Mouse (Mus musculus): Measurements from ENCODE around the gene Kcne3. TPM values are rescaled to one million over a fixed set of nuclear protein-coding genes. Genes with fewer than 3 reads are reported as not detected.

Kcne3 gene
- polyA plus RNA-seq, 1 experiment from 2014 or later, result 1.7 TPM

DNA sequence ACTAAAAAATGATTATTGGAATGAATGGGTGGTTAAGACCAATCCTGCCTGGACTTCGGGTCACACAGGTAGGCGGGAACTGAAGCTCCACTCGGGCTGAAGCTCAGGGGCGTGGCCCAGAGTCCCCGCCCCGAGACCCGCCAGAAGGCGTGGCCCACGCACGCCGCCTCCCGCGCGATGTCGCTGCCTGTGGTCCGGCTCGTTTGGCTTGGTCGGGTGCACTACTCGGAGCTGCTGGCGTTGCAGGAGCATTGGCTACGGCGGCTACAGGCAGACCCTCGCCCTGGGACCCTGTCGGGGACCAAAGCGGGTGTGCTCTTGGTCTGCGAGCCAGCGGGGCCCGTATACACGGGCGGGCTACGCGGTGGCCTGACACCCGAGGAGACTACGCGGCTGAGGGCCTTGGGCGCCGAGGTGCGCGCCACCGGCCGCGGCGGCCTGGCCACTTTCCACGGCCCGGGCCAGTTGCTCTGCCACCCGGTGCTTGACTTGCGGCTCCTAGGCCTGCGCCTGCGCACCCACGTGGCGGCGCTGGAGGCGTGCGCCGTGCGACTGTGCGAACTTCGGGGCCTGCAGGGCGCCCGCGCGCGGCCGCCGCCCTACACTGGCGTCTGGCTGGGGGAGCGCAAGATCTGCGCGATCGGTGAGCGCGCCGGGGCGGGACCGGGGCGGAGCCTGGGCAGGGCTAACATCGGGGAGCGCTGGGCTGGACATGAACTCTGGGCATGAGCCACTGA lies 17.0 kb upstream of the Kcne3 start, which contains the start of gene Lipt2:
Gene Lipt2, plus strand, starts transcription at position 173 of the 737 bp plus-strand sequence.
- H3K36me3 ChIP-seq, result no peaks in the 10 kb centered on the region
- H3K27me3 ChIP-seq, result peaks cover 8% of the 10 kb centered on the region; the same call in 1 of the 2 replicates
- peak within 1 kb of the TSS; percentile 82 for H3K4me2 ChIP-seq (replicated peaks)
- H3K4me1 ChIP-seq (replicated peaks), result peaks cover 5% of the 10 kb centered on the region
- H3K27ac ChIP-seq, result peak within 1 kb of the TSS; percentile 90
- H3K9ac ChIP-seq (replicated peaks), result peak within 1 kb of the TSS; percentile 83
- WGBS, result under 1% methylated on average over 78 of the region's 78 CpGs
- ATAC-seq, result peak; percentile 99
- H3K4me3 ChIP-seq (replicated peaks), result peak within 1 kb of the TSS; percentile 79
- H3K9me3 ChIP-seq, result no peaks in the 10 kb centered on the region

DNA sequence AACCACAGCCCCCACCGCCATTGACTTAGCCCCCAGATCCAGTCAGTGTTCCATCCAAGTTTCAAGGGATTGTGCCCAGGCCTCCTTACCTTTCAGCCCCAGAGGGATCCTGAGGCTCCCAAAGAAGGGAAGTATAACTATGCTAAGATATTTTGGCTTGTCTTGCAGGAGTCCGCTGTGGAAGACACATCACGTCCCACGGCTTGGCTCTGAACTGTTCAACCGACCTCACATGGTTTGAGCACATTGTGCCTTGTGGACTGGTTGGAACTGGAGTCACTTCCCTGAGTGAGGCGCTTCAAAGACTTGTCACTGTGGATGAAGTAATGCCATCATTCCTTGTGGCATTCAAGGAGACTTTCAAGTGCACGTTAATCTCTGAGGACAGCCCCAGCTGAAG lies 16.3 kb upstream of the Kcne3 start:
- peaks cover 8% of the 10 kb centered on the region; the same call in 1 of the 2 replicates for H3K27me3 ChIP-seq
- no peaks in the 10 kb centered on the region for H3K36me3 ChIP-seq
- H3K4me3 ChIP-seq (replicated peaks), result peak overlapping the region; percentile 79
- peak overlapping the region; percentile 83 for H3K9ac ChIP-seq (replicated peaks)
- H3K27ac ChIP-seq, result peak overlapping the region; percentile 90
- peak overlapping the region; percentile 82 for H3K4me2 ChIP-seq (replicated peaks)
- no peaks in the 10 kb centered on the region for H3K9me3 ChIP-seq
- ATAC-seq, result peak; percentile 12; the same call in 1 of the 2 replicates
- WGBS, result 70% methylated on average over 7 of the region's 7 CpGs
- peaks cover 5% of the 10 kb centered on the region for H3K4me1 ChIP-seq (replicated peaks)

DNA sequence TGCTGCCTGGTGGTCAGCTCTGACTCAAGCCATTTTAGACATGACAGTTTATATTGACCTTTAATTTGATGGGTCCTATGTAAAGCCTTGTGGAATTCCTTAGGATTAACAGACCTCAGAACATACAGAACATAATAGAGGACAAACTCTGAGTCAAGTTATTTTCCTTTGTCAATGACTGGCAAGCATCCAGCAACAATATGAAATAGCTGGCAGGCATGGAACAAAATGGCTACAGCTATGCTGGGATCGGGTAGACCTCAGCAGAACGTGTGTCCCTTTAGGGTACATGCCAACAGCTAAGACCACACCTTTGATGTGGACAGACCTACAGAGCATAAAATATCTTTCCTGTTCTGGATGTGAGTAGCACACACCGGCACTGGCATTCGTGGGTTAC lies 12.8 kb upstream of the Kcne3 start:
- WGBS, result 91% methylated on average over 4 of the region's 4 CpGs
- Histone ChIP-seq H3K27ac (no peak overlapping the region), H3K36me3 (no peaks in the 10 kb centered on the region), H3K9ac (replicated peaks) (no peak overlapping the region), H3K4me1 (replicated peaks) (peaks cover 5% of the 10 kb centered on the region), H3K27me3 (0 out of 2 replicates have a peak, but pooled peaks cover under 1% of the 10 kb centered on the region), H3K4me3 (replicated peaks) (no peak overlapping the region), H3K9me3 (no peaks in the 10 kb centered on the region), H3K4me2 (replicated peaks) (no peak overlapping the region)
- ATAC-seq, result no peak

DNA sequence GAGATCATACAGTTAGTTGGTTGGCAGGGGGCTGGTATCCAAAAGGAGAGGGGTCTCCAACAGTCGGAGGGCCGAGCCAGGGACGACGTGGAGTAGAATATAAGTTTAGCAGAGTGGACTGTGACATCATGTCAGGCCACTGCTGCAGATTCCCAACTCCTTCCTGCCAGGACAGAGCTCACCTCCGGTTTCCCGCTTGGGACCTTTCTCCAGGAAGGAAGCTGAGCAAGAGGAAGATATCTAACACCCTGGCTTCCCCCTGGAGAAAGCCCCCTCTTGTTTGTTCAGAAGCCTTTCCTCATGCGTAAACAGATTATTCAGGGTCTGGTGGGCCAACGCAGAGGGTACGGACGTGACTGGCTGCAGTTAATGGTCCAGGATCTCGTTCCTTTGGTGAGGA lies 7.6 kb upstream of the Kcne3 start:
- Histone ChIP-seq H3K27me3 (no peaks in the 10 kb centered on the region), H3K36me3 (no peaks in the 10 kb centered on the region), H3K4me1 (replicated peaks) (no peaks in the 10 kb centered on the region), H3K4me3 (replicated peaks) (no peak overlapping the region), H3K27ac (no peak overlapping the region), H3K4me2 (replicated peaks) (no peak overlapping the region), H3K9me3 (no peaks in the 10 kb centered on the region), H3K9ac (replicated peaks) (no peak overlapping the region)
- WGBS, result 81% methylated on average over 11 of the region's 11 CpGs
- no peak for ATAC-seq

DNA sequence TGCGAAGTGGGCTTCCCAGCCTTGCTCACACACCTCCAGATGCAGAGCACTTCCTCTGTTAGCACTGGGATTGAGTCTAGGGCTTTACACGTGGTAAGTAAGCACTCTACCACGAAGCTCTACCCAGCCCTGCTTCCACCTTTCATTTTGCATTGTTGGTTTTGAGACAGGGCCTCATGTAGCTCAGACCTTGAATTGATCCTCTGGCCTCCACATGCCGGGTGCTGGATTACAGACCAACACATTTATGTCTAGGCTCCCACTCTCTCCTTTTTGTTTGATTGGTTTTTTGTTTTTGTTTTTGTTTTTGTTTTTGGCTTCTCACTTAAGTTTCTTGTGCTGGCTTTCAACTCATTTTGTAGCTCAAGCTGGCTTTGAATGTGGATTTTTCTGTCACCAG lies 5.5 kb upstream of the Kcne3 start:
- no peaks in the 10 kb centered on the region for H3K4me1 ChIP-seq (replicated peaks)
- H3K27me3 ChIP-seq, result 0 out of 2 replicates have a peak, but pooled peaks cover 3% of the 10 kb centered on the region
- WGBS, result 69% methylated on average over 4 of the region's 4 CpGs
- H3K36me3 ChIP-seq, result no peaks in the 10 kb centered on the region
- H3K9ac ChIP-seq (replicated peaks), result no peak overlapping the region
- no peak for ATAC-seq
- no peak overlapping the region for H3K4me2 ChIP-seq (replicated peaks)
- H3K4me3 ChIP-seq (replicated peaks), result no peak overlapping the region
- H3K27ac ChIP-seq, result no peak overlapping the region
- no peaks in the 10 kb centered on the region for H3K9me3 ChIP-seq

DNA sequence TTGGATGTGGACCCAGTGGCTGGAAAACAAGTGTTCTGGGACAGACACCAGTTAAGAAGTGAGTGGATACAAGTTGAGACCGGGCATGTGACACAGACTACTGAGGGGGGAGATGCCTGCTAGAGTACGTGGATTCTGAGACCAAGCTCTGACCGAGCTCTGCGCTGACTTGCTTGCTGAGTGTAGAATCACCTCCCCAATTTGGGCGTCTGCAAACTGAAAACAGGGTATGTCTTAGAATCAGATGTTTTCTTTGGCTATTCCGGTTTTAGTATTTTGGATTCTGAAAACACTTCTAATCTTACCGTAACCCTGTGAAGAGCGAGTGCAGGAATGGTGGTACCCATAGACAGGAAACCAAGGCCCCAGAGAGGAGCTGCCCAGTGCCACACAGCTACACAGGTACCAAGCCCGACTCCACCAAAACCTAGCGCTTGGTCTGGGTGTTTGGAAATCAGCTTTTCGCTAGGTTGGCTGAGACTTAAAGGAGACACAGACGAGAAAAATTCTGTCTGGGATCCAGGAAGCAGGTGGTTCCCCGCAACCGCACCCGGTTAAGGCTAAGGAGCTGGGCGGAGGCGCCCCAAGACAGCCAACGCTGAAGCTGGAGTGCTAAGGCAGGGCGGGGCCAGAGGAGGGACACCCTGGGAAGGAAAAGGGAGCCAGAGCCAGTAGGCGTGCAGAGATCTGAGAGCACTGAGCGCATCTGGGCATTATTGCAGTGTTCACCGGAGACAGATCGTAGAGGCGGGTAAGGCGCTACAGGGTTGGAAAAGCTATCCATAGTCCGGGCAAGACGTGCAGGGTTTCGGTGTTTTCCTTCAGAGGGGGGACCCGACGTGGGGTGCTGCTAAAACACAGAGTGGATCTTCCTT lies 2.0 kb downstream of the Kcne3 start:
- Histone ChIP-seq H3K9ac (replicated peaks) (peak overlapping the region; percentile 21; the same call in 1 of the 2 replicates), H3K36me3 (no peaks in the 10 kb centered on the region), H3K27me3 (peaks cover 60% of the 10 kb centered on the region), H3K4me2 (replicated peaks) (peak overlapping the region; percentile 64), H3K27ac (no peak overlapping the region), H3K4me1 (replicated peaks) (peaks cover 13% of the 10 kb centered on the region), H3K9me3 (no peaks in the 10 kb centered on the region), H3K4me3 (replicated peaks) (peak overlapping the region; percentile 38)
- 9% methylated on average over 30 of the region's 30 CpGs for WGBS
- peak; percentile 67 for ATAC-seq

DNA sequence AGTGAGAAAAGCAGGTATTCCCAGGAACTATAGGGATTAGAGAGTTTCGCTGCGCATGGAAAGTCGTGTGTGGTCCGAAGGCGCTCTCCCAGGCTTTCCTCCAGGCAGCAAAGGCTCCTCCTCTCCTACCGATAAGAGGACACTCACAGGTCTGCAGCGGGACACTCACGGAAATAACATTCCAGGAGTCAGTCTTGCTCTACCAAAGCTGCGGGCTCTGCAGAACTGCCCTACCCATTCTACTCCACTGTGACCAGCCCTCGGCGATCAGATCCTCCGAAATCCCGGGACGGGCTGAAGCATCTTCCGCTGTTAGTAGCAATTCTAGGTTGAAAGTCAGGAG lies 2.6 kb downstream of the Kcne3 start:
- peak overlapping the region; percentile 64 for H3K4me2 ChIP-seq (replicated peaks)
- WGBS, result 2% methylated on average over 15 of the region's 15 CpGs
- ATAC-seq, result no peak
- peak overlapping the region; percentile 38 for H3K4me3 ChIP-seq (replicated peaks)
- H3K4me1 ChIP-seq (replicated peaks), result peaks cover 13% of the 10 kb centered on the region
- no peaks in the 10 kb centered on the region for H3K36me3 ChIP-seq
- H3K27ac ChIP-seq, result no peak overlapping the region
- peak overlapping the region; percentile 21; the same call in 1 of the 2 replicates for H3K9ac ChIP-seq (replicated peaks)
- no peaks in the 10 kb centered on the region for H3K9me3 ChIP-seq
- H3K27me3 ChIP-seq, result peaks cover 60% of the 10 kb centered on the region

DNA sequence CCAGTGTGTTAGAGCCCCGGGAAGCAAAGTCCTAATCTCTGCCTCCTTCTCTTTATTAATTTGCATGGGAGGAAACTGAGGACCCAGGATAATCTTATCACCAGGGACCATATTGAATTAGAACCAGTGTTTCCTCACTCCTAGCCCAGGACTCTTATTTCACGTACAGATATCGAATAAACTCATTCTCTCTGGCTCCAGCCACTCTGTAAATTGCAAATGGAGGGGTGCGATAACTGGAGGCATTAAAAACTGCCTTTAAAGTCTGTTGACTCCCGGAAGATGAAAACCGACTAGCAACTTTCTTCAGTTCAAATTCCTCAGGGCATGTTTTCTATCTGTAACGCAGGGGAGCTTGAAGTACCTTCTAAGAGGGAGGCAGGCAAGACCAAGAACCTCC lies 3.1 kb downstream of the Kcne3 start:
- 58% methylated on average over 7 of the region's 7 CpGs for WGBS
- peaks cover 60% of the 10 kb centered on the region for H3K27me3 ChIP-seq
- no peaks in the 10 kb centered on the region for H3K9me3 ChIP-seq
- H3K4me2 ChIP-seq (replicated peaks), result peak overlapping the region; percentile 64
- H3K4me3 ChIP-seq (replicated peaks), result peak overlapping the region; percentile 38; the same call in 1 of the 2 replicates
- ATAC-seq, result no peak
- H3K9ac ChIP-seq (replicated peaks), result 0 out of 2 replicates have a peak overlapping the region, but pooled peaks have one; percentile 10
- no peaks in the 10 kb centered on the region for H3K36me3 ChIP-seq
- H3K27ac ChIP-seq, result no peak overlapping the region
- H3K4me1 ChIP-seq (replicated peaks), result peaks cover 13% of the 10 kb centered on the region

DNA sequence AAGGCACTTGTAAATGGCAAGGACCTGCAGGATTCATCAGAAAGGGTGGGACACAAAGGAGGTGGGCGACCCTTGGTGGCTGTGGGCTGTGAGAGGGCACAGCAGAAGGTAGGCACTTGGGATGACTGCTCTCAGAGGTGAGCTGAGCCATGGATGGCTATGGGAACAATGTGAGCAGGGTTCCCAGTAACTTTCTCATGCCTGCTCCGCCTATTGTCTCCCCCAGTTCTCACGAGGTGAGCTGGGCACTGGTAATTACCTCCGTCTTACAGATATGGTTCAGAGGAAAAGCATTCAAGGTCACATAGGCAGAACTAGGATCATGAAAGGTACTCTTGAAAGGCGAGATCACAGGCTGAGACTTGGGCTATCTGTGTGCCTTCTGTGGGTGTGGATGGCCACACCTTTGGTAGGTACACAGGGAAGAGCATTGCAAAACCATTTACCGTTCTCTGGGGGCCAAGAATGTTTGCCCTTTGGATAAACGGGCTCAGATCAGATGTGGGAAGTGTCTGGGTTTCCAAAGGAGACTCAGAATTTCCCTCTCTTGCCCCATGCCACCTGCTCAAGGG lies 3.6 kb downstream of the Kcne3 start:
- no peak overlapping the region for H3K4me2 ChIP-seq (replicated peaks)
- peaks cover 13% of the 10 kb centered on the region for H3K4me1 ChIP-seq (replicated peaks)
- H3K27ac ChIP-seq, result no peak overlapping the region
- no peaks in the 10 kb centered on the region for H3K9me3 ChIP-seq
- peaks cover 60% of the 10 kb centered on the region for H3K27me3 ChIP-seq
- no peak overlapping the region for H3K4me3 ChIP-seq (replicated peaks)
- no peaks in the 10 kb centered on the region for H3K36me3 ChIP-seq
- no peak for ATAC-seq
- H3K9ac ChIP-seq (replicated peaks), result no peak overlapping the region
- 70% methylated on average over 7 of the region's 7 CpGs for WGBS

DNA sequence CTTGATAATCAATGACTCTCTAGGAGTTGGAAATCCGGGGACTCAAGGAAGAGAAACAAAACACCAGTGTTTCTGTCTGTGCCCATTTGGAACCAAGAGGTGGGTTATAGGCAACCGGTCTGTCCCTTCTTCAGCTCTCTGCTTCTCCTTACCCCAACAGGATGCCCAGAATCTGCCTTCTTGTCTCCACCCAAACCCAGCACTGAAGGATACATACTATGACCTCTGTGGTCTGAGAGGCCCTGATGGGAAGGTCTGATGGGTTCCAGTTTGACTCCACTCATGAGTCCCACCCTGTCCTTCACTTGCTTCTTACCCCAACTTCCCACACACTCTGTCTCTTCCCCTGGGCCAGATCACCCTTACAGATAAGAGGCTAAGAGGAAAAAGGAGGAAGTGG lies 4.9 kb downstream of the Kcne3 start:
- H3K27me3 ChIP-seq, result peaks cover 54% of the 10 kb centered on the region
- no peak overlapping the region for H3K9ac ChIP-seq (replicated peaks)
- no peaks in the 10 kb centered on the region for H3K9me3 ChIP-seq
- 89% methylated on average over 2 of the region's 2 CpGs for WGBS
- no peak overlapping the region for H3K27ac ChIP-seq
- H3K4me3 ChIP-seq (replicated peaks), result no peak overlapping the region
- H3K4me1 ChIP-seq (replicated peaks), result peaks cover 13% of the 10 kb centered on the region
- H3K36me3 ChIP-seq, result no peaks in the 10 kb centered on the region
- no peak overlapping the region for H3K4me2 ChIP-seq (replicated peaks)
- ATAC-seq, result no peak

DNA sequence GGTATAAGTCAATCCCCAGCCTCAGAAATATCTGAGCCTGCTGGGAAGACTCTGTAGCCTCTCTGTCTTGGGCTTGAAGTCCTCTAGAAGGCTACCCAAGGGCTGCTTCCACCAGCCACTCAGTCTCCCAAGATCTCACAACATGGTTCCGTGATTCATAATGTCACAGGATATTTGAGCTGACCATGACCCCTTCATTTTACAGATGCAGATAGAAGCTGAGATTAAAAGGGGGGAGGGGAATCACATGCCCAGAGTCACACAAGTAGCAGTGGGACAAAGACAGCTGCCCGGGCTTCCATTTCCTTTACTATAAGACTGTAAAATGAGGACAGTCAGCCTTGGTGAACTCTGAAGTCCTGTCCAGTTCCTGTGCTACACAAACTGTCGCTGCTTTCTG lies 5.3 kb downstream of the Kcne3 start:
- no peak overlapping the region for H3K27ac ChIP-seq
- H3K9ac ChIP-seq (replicated peaks), result no peak overlapping the region
- WGBS, result 86% methylated on average over 3 of the region's 3 CpGs
- no peaks in the 10 kb centered on the region for H3K36me3 ChIP-seq
- peaks cover 13% of the 10 kb centered on the region for H3K4me1 ChIP-seq (replicated peaks)
- ATAC-seq, result no peak
- H3K9me3 ChIP-seq, result no peaks in the 10 kb centered on the region
- H3K4me3 ChIP-seq (replicated peaks), result no peak overlapping the region
- no peak overlapping the region for H3K4me2 ChIP-seq (replicated peaks)
- peaks cover 49% of the 10 kb centered on the region for H3K27me3 ChIP-seq

DNA sequence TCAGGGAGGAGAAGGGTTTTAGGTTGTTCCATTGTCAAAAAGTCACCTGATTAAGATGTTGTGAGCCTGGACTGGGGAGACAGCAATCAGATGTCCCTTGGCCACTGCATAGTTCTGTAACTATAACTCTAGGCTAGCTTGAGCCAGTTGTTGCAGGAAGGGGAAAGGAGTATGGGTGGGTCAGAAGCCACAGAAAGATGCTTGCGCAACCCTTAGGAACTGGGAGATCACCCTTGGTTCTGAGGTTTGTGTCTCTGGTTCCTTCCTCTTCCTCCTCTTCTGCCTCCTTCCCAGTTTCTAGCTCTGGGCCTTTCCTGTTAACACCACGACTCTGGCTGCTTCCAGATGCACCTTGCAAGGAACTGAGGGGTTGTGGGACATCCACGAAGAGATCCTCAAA lies 6.1 kb downstream of the Kcne3 start:
- Histone ChIP-seq H3K36me3 (no peaks in the 10 kb centered on the region), H3K27me3 (peaks cover 46% of the 10 kb centered on the region), H3K4me2 (replicated peaks) (no peak overlapping the region), H3K9ac (replicated peaks) (no peak overlapping the region), H3K27ac (no peak overlapping the region), H3K4me3 (replicated peaks) (no peak overlapping the region), H3K4me1 (replicated peaks) (peaks cover 13% of the 10 kb centered on the region), H3K9me3 (no peaks in the 10 kb centered on the region)
- WGBS, result 85% methylated on average over 3 of the region's 3 CpGs
- ATAC-seq, result no peak
